Mouse (Mus musculus) embryo, embryonic 11 days (tissue): ENCODE results near the gene Btbd35f10.
"Not testable (repeated sequence)": the region's sequence is repeated elsewhere in the genome, so short reads cannot be mapped to it uniquely, and the experiment has no call there.

Experiments
- DNase-seq: peaks from one replicate; pipeline ENCODE4 v3.0.0-alpha.2; 2015

Btbd35f10 gene

DNA sequence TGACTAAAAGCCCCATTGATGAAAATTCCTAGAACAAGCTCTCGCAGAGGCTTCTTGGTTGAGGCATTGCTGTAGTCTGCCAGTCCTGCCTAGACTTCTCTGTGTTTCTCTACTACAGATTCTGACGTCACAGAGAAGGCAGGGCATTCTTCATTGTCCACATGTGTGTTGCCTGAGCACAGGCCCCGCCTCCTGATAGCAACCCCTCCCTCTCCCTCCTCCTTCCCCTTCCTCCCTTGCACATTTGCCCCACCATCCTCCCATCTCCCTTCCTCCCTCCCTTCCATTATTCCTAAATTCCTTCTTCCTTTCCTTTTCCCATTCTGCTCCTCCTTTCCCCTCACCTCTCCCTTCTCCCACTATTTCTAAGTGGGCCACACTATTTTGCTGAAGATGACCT is at the start of gene Btbd35f10:
Gene Btbd35f10 (minus strand): TSS at position 101 of the 400 bp plus-strand sequence.
- DNase-seq, result not testable (repeated sequence)
